In genomic region chr19:4068242-4068641, GRCm38 (mm10) we compare ENCODE assay signal across 21 mouse cellular contexts. TPM values are rescaled to one million over a fixed set of nuclear protein-coding genes. Genes with fewer than 3 reads are reported as not detected.
DNase-seq lines count a peak whose midpoint lies in the region; ATAC-seq and TF ChIP-seq lines count a peak whose summit lies in the region.
"Not testable (repeated sequence)": the region's sequence is repeated elsewhere in the genome, so short reads cannot be mapped to it uniquely, and the experiment has no call there.
"Had no signal": no experiment of that assay in that cellular context is flagged by ENCODE, and none has a peak within 500 bp of the region (broad histone marks: within the 10 kb centered on the region; RNA-seq: fewer than 3 reads in every experiment).

No protein-coding gene starts in this region.

- H3K9ac ChIP-seq in intestine, embryonic 16.5 days (ENCODE audit: low read depth, low read length); liver, embryonic 12.5 days; liver, embryonic 14.5 days (replicated peaks); liver, embryonic 16.5 days (ENCODE audit: low read depth, low read length); midbrain, embryonic 11.5 days (ENCODE audit: low read length): not testable (repeated sequence)
- peak overlapping the region; percentile 81 for H3K9ac ChIP-seq in liver, adult 2 months (ENCODE audit: low read depth, low read length)

- not testable (repeated sequence) for H3K27ac ChIP-seq in intestine, embryonic 16.5 days (ENCODE audit: low read length); midbrain, embryonic 11.5 days (ENCODE audit: low read depth, low read length)
- peak overlapping the region; percentile 91 for H3K27ac ChIP-seq in kidney, adult 2 months (ENCODE audit: insufficient read depth, low read depth, low read length)
- peak overlapping the region; percentile 100 for H3K27ac ChIP-seq in liver, adult 2 months (replicated peaks; ENCODE audit: insufficient read depth, low read depth, low read length)
- H3K27ac ChIP-seq in liver, embryonic 12.5 days = peak overlapping the region; percentile 62; the same call in 1 of the 2 replicates
- H3K27ac ChIP-seq in liver, embryonic 14.5 days = peak overlapping the region; percentile 28
- peak overlapping the region; percentile 68 for H3K27ac ChIP-seq in liver, embryonic 16.5 days (ENCODE audit: low read length)

- not testable (repeated sequence) for H3K79me2 ChIP-seq in liver, adult 2 months (ENCODE audit: control insufficient read depth, insufficient read depth, low read length)

- not testable (repeated sequence) for H3K4me3 ChIP-seq in intestine, embryonic 16.5 days (ENCODE audit: low read length); kidney, adult 2 months (ENCODE audit: insufficient read depth, low read depth, low read length); liver, embryonic 12.5 days; liver, embryonic 14.5 days (ENCODE audit: insufficient read depth in 1 of 2, low read depth in 2 of 2, low read length in 2 of 2); liver, embryonic 16.5 days (ENCODE audit: low read depth, low read length); midbrain, embryonic 11.5 days (ENCODE audit: low read depth, low read length)
- peak overlapping the region; percentile 69 for H3K4me3 ChIP-seq in liver, adult 2 months (ENCODE audit: insufficient read depth, low read depth, low read length)

- not testable (repeated sequence) for TF ChIP-seq CTCF in kidney, adult 2 months (conservative IDR thresholded peaks at IDR 0.05; ENCODE audit: insufficient read depth, insufficient read length, low read depth, low read length); liver, adult 2 months (IDR thresholded peaks at IDR 0.05; ENCODE audit: low read depth, low read length); liver, embryonic 14.5 days (IDR thresholded peaks at IDR 0.05; ENCODE audit: low read depth)

- peak; percentile 52 for DNase-seq in kidney, adult 2 months
- peak; percentile 89 for DNase-seq in liver, adult 2 months (ENCODE audit: extremely low read depth, low read depth, low spot score)
- not testable (repeated sequence) for DNase-seq in liver, embryonic 14.5 days (ENCODE audit: low read depth in 3 of 3, low spot score in 3 of 3)
- peak; percentile 41 for DNase-seq in midbrain, embryonic 11.5 days (ENCODE audit: low spot score, missing footprints)

- not testable (repeated sequence) for TF ChIP-seq EP300 in liver, embryonic 14.5 days (IDR thresholded peaks at IDR 0.05; ENCODE audit: low read depth)

- not testable (repeated sequence) for H3K27me3 ChIP-seq in intestine, embryonic 16.5 days (replicated peaks; ENCODE audit: control insufficient read depth, insufficient read depth, low read length); kidney, adult 2 months (replicated peaks; ENCODE audit: control insufficient read depth, insufficient read depth, low read length); liver, adult 2 months (ENCODE audit: control insufficient read depth, insufficient read depth, low read length); liver, embryonic 14.5 days (ENCODE audit: control insufficient read depth, insufficient read depth, low read length); liver, embryonic 16.5 days (ENCODE audit: control insufficient read depth, insufficient read depth, low read depth, low read length); midbrain, embryonic 11.5 days (ENCODE audit: control insufficient read depth, insufficient read depth, low read length)
- peaks cover 16% of the 10 kb centered on the region; the same call in 1 of the 2 replicates for H3K27me3 ChIP-seq in liver, embryonic 12.5 days (replicated peaks)

- 75% methylated on average over 2 of the region's 2 CpGs for WGBS in intestine, embryonic 16.5 days
- 60% methylated on average over 2 of the region's 2 CpGs for WGBS in kidney, adult 2 months
- 27% methylated on average over 2 of the region's 2 CpGs for WGBS in liver, adult 2 months
- 74% methylated on average over 2 of the region's 2 CpGs for WGBS in liver, embryonic 12.5 days (ENCODE audit: insufficient replicate concordance)
- WGBS in liver, embryonic 14.5 days (ENCODE audit: insufficient replicate concordance) = 77% methylated on average over 2 of the region's 2 CpGs
- 78% methylated on average over 2 of the region's 2 CpGs for WGBS in liver, embryonic 16.5 days (ENCODE audit: insufficient replicate concordance)
- 97% methylated on average over 2 of the region's 2 CpGs for WGBS in midbrain, embryonic 11.5 days

- H3K4me2 ChIP-seq in intestine, embryonic 16.5 days (ENCODE audit: low read depth, low read length) = peak overlapping the region; percentile 34; the same call in 1 of the 2 replicates
- not testable (repeated sequence) for H3K4me2 ChIP-seq in liver, embryonic 12.5 days; liver, embryonic 14.5 days (ENCODE audit: low read depth); liver, embryonic 16.5 days (ENCODE audit: low read depth, low read length); midbrain, embryonic 11.5 days

- ATAC-seq in intestine, embryonic 16.5 days; liver, embryonic 12.5 days; liver, embryonic 14.5 days (ENCODE audit: insufficient read depth); midbrain, embryonic 11.5 days (ENCODE audit: low FRiP score): not testable (repeated sequence)
- 0 out of 2 replicates have a peak, but pooled peaks have one; percentile 48 for ATAC-seq in liver, embryonic 16.5 days (ENCODE audit: low read depth)

- not testable (repeated sequence) for H3K36me3 ChIP-seq in intestine, embryonic 16.5 days (ENCODE audit: control insufficient read depth, insufficient read depth, low read length); kidney, adult 2 months (ENCODE audit: control insufficient read depth, insufficient read depth, low read length); liver, adult 2 months (ENCODE audit: control insufficient read depth, insufficient read depth, low read length); liver, embryonic 12.5 days; liver, embryonic 14.5 days (replicated peaks; ENCODE audit: control insufficient read depth, insufficient read depth, low read depth); liver, embryonic 16.5 days (ENCODE audit: control insufficient read depth, insufficient read depth); midbrain, embryonic 11.5 days (ENCODE audit: control insufficient read depth, insufficient read depth, low read length)

- H3K4me1 ChIP-seq in intestine, embryonic 16.5 days (ENCODE audit: control insufficient read depth, insufficient read depth, low read length); liver, embryonic 14.5 days (replicated peaks; ENCODE audit: control insufficient read depth in 2 of 2, insufficient read depth in 2 of 2, low read length in 1 of 2); liver, embryonic 16.5 days (ENCODE audit: control insufficient read depth, low read depth, low read length); midbrain, embryonic 11.5 days (ENCODE audit: control insufficient read depth, insufficient read depth, low read length): not testable (repeated sequence)
- peaks cover 25% of the 10 kb centered on the region for H3K4me1 ChIP-seq in kidney, adult 2 months (ENCODE audit: control insufficient read depth, insufficient read depth, low read length)
- H3K4me1 ChIP-seq in liver, adult 2 months (ENCODE audit: control insufficient read depth, insufficient read depth, low read length) = peaks cover 29% of the 10 kb centered on the region
- H3K4me1 ChIP-seq in liver, embryonic 12.5 days = peaks cover 22% of the 10 kb centered on the region

- not testable (repeated sequence) for H3K9me3 ChIP-seq in intestine, embryonic 16.5 days (ENCODE audit: control insufficient read depth, low read length); liver, embryonic 12.5 days (replicated peaks); liver, embryonic 14.5 days (ENCODE audit: control insufficient read depth, low read length); liver, embryonic 16.5 days (replicated peaks; ENCODE audit: control insufficient read depth, low read length); midbrain, embryonic 11.5 days (ENCODE audit: control insufficient read depth, low read length)

- not testable (repeated sequence) for TF ChIP-seq POLR2A in kidney, adult 2 months (IDR thresholded peaks at IDR 0.05; ENCODE audit: low read depth, low read length)
- 0 out of 2 replicates have a peak, but pooled peaks have one; percentile 18 for TF ChIP-seq POLR2A in liver, adult 2 months (IDR thresholded peaks at IDR 0.05; ENCODE audit: extremely low read depth, insufficient read depth, low read length)

RNA-seq across cellular contexts. Expression of gene Gstp3, which starts 8.9 kb away (rescaled TPM):
- 15.1 and 18.1 TPM in 2 replicates for polyA plus RNA-seq in intestine, embryonic 16.5 days (2015; fragmentation: Nextera tagmentation; extraction: Ambion mirVana)
- polyA plus RNA-seq in kidney, adult 2 months (2012; rRNA removed) = 0.72 and 2.3 TPM in 2 replicates
- 21.5 and 28.1 TPM in 2 replicates for total RNA-seq in liver, adult 2 months (2014; rRNA removed)
- 54.3 and 66.1 TPM in 2 replicates for polyA plus RNA-seq in liver, adult 2 months (2012; rRNA removed)
- 15.0 and 18.5 TPM in 2 replicates for polyA plus RNA-seq in liver, embryonic 12.5 days (2016; fragmentation: Nextera tagmentation; extraction: Ambion mirVana)
- polyA plus RNA-seq in liver, embryonic 14.5 days (2012; rRNA removed) = 78.5 and 87.0 TPM in 2 replicates
- polyA plus RNA-seq in liver, embryonic 14.5 days (2014; fragmentation: Nextera tagmentation; extraction: Ambion mirVana) = 65.7 and 69.6 TPM in 2 replicates
- polyA plus RNA-seq in liver, embryonic 16.5 days (2015; fragmentation: Nextera tagmentation; extraction: Ambion mirVana) = 95.4 and 105 TPM in 2 replicates
- polyA plus RNA-seq in midbrain, embryonic 11.5 days (2014; fragmentation: Nextera tagmentation; extraction: Ambion mirVana) = not detected in 2 replicates
- total RNA-seq: MEL had no signal
- polyA plus RNA-seq: brain, embryonic 14.5 days; embryonic facial prominence, embryonic 11.5 days; forebrain, embryonic 10.5 days; forebrain, embryonic 12.5 days; forebrain, embryonic 14.5 days had no signal

RNA-seq across cellular contexts. Expression of gene Cabp2, which starts 13.1 kb away (rescaled TPM):
- polyA plus RNA-seq in intestine, embryonic 16.5 days (2015; fragmentation: Nextera tagmentation; extraction: Ambion mirVana) = 2.1 and 3.1 TPM in 2 replicates
- 0.66 and 0.92 TPM in 2 replicates for polyA plus RNA-seq in kidney, adult 2 months (2012; rRNA removed)
- 0.13 and 0.37 TPM in 2 replicates for total RNA-seq in liver, adult 2 months (2014; rRNA removed)
- polyA plus RNA-seq in liver, adult 2 months (2012; rRNA removed) = 0.27 and 0.70 TPM in 2 replicates
- 0.37 and 0.53 TPM in 2 replicates for polyA plus RNA-seq in liver, embryonic 12.5 days (2016; fragmentation: Nextera tagmentation; extraction: Ambion mirVana)
- 0.16 and 0.17 TPM in 2 replicates for polyA plus RNA-seq in liver, embryonic 14.5 days (2012; rRNA removed)
- 0.20 and 0.44 TPM in 2 replicates for polyA plus RNA-seq in liver, embryonic 14.5 days (2014; fragmentation: Nextera tagmentation; extraction: Ambion mirVana)
- polyA plus RNA-seq in liver, embryonic 16.5 days (2015; fragmentation: Nextera tagmentation; extraction: Ambion mirVana) = 0.25 and 0.32 TPM in 2 replicates
- polyA plus RNA-seq in midbrain, embryonic 11.5 days (2014; fragmentation: Nextera tagmentation; extraction: Ambion mirVana) = not detected in 2 replicates
- total RNA-seq: adrenal gland, adult 2 months; adrenal gland, postnatal 25 days; common myeloid progenitor, adult 5-6 weeks; ES-E14; MEL had no signal
- polyA plus RNA-seq: adrenal gland, adult 2 months; brain, embryonic 14.5 days; C2C12; embryonic facial prominence, embryonic 11.5 days; embryonic facial prominence, embryonic 13.5 days; embryonic facial prominence, embryonic 15.5 days; erythroblast, embryonic 14.5 days; forebrain, embryonic 10.5 days; forebrain, embryonic 12.5 days; forebrain, embryonic 14.5 days had no signal

RNA-seq across cellular contexts. Expression of gene Gstp2, which starts 22.4 kb away (rescaled TPM):
- 33.6 and 65.0 TPM in 2 replicates for polyA plus RNA-seq in intestine, embryonic 16.5 days (2015; fragmentation: Nextera tagmentation; extraction: Ambion mirVana)
- 11.5 and 36.0 TPM in 2 replicates for polyA plus RNA-seq in kidney, adult 2 months (2012; rRNA removed)
- total RNA-seq in liver, adult 2 months (2014; rRNA removed) = 4.1 and 7.9 TPM in 2 replicates
- 4.4 and 9.2 TPM in 2 replicates for polyA plus RNA-seq in liver, adult 2 months (2012; rRNA removed)
- 6.2 and 7.3 TPM in 2 replicates for polyA plus RNA-seq in liver, embryonic 12.5 days (2016; fragmentation: Nextera tagmentation; extraction: Ambion mirVana)
- 6.6 and 7.9 TPM in 2 replicates for polyA plus RNA-seq in liver, embryonic 14.5 days (2012; rRNA removed)
- 6.9 and 7.3 TPM in 2 replicates for polyA plus RNA-seq in liver, embryonic 14.5 days (2014; fragmentation: Nextera tagmentation; extraction: Ambion mirVana)
- 6.1 and 17.4 TPM in 2 replicates for polyA plus RNA-seq in liver, embryonic 16.5 days (2015; fragmentation: Nextera tagmentation; extraction: Ambion mirVana)
- polyA plus RNA-seq in midbrain, embryonic 11.5 days (2014; fragmentation: Nextera tagmentation; extraction: Ambion mirVana) = 1.1 and 3.8 TPM in 2 replicates
- polyA plus RNA-seq: erythroblast, embryonic 14.5 days had no signal

RNA-seq across cellular contexts. Expression of gene Cdk2ap2, which starts 28.7 kb away (rescaled TPM):
- polyA plus RNA-seq in intestine, embryonic 16.5 days (2015; fragmentation: Nextera tagmentation; extraction: Ambion mirVana) = 159 TPM in 2 replicates
- 134 and 138 TPM in 2 replicates for polyA plus RNA-seq in kidney, adult 2 months (2012; rRNA removed)
- 33.9 and 44.0 TPM in 2 replicates for total RNA-seq in liver, adult 2 months (2014; rRNA removed)
- 185 and 198 TPM in 2 replicates for polyA plus RNA-seq in liver, adult 2 months (2012; rRNA removed)
- polyA plus RNA-seq in liver, embryonic 12.5 days (2016; fragmentation: Nextera tagmentation; extraction: Ambion mirVana) = 93.2 and 101 TPM in 2 replicates
- 52.5 and 64.8 TPM in 2 replicates for polyA plus RNA-seq in liver, embryonic 14.5 days (2012; rRNA removed)
- polyA plus RNA-seq in liver, embryonic 14.5 days (2014; fragmentation: Nextera tagmentation; extraction: Ambion mirVana) = 99.9 and 101 TPM in 2 replicates
- polyA plus RNA-seq in liver, embryonic 16.5 days (2015; fragmentation: Nextera tagmentation; extraction: Ambion mirVana) = 112 and 117 TPM in 2 replicates
- polyA plus RNA-seq in midbrain, embryonic 11.5 days (2014; fragmentation: Nextera tagmentation; extraction: Ambion mirVana) = 60.8 and 73.5 TPM in 2 replicates

RNA-seq across cellular contexts. Expression of gene Gstp1, which starts 30.5 kb away (rescaled TPM):
- 1,107 and 1,114 TPM in 2 replicates for polyA plus RNA-seq in intestine, embryonic 16.5 days (2015; fragmentation: Nextera tagmentation; extraction: Ambion mirVana)
- polyA plus RNA-seq in kidney, adult 2 months (2012; rRNA removed) = 686 and 745 TPM in 2 replicates
- 456 and 810 TPM in 2 replicates for total RNA-seq in liver, adult 2 months (2014; rRNA removed)
- polyA plus RNA-seq in liver, adult 2 months (2012; rRNA removed) = 965 and 1,374 TPM in 2 replicates
- polyA plus RNA-seq in liver, embryonic 12.5 days (2016; fragmentation: Nextera tagmentation; extraction: Ambion mirVana) = 583 and 622 TPM in 2 replicates
- 230 and 274 TPM in 2 replicates for polyA plus RNA-seq in liver, embryonic 14.5 days (2012; rRNA removed)
- 511 and 557 TPM in 2 replicates for polyA plus RNA-seq in liver, embryonic 14.5 days (2014; fragmentation: Nextera tagmentation; extraction: Ambion mirVana)
- 796 and 823 TPM in 2 replicates for polyA plus RNA-seq in liver, embryonic 16.5 days (2015; fragmentation: Nextera tagmentation; extraction: Ambion mirVana)
- polyA plus RNA-seq in midbrain, embryonic 11.5 days (2014; fragmentation: Nextera tagmentation; extraction: Ambion mirVana) = 337 and 342 TPM in 2 replicates
